Mouse (Mus musculus) frontal cortex, postnatal 36 days (tissue): Measurements from ENCODE around the gene Smim13.
"Not testable (repeated sequence)": the region's sequence is repeated elsewhere in the genome, so short reads cannot be mapped to it uniquely, and the experiment has no call there.

ENCODE experiments used
- DNase-seq, 2 experiments: peaks; one replicate each; pipeline ENCODE4 v3.0.0; 2022; ENCODE audit warnings: low spot score in 2 of 2

The Smim13 gene

GRCm38 (mm10) chr13:41238035-41238804, 11.4 kb upstream of the Smim13 start:
- no peak for DNase-seq

GRCm38 (mm10) chr13:41238805-41239130, 10.9 kb upstream of the Smim13 start:
- no peak for DNase-seq

GRCm38 (mm10) chr13:41241557-41241956, 8.1 kb upstream of the Smim13 start:
- no peak for DNase-seq

GRCm38 (mm10) chr13:41244306-41244830, 5.3 kb upstream of the Smim13 start:
- no peak for DNase-seq

- DNase-seq: peak in 1 of 2 experiments; percentile 52
Measured at GRCm38 (mm10) chr13:41248751-41249520, 708 bp upstream of the Smim13 start.

- DNase-seq: peak; percentile 30 to 36
Measured at GRCm38 (mm10) chr13:41250318-41250981, 806 bp downstream of the Smim13 start.

- not testable (repeated sequence) for DNase-seq
Measured at GRCm38 (mm10) chr13:41251232-41251631, 1.6 kb downstream of the Smim13 start.

- DNase-seq: no peak
Measured at GRCm38 (mm10) chr13:41251667-41252066, 2.0 kb downstream of the Smim13 start.

GRCm38 (mm10) chr13:41252141-41252540, 2.5 kb downstream of the Smim13 start:
- no peak for DNase-seq

- DNase-seq: no peak
Measured at GRCm38 (mm10) chr13:41252736-41253135, 3.1 kb downstream of the Smim13 start.

GRCm38 (mm10) chr13:41256126-41256525, 6.5 kb downstream of the Smim13 start:
- DNase-seq: no peak

- DNase-seq: no peak
Measured at GRCm38 (mm10) chr13:41256962-41257361, 7.3 kb downstream of the Smim13 start.

GRCm38 (mm10) chr13:41257851-41258250, 8.2 kb downstream of the Smim13 start:
- no peak for DNase-seq

- DNase-seq: not testable (repeated sequence)
Measured at GRCm38 (mm10) chr13:41261617-41262016, 12.0 kb downstream of the Smim13 start.

GRCm38 (mm10) chr13:41263304-41264006, 13.8 kb downstream of the Smim13 start:
- DNase-seq: no peak

- peak; percentile 54 to 62 for DNase-seq
Measured at GRCm38 (mm10) chr13:41267827-41268408, 18.3 kb downstream of the Smim13 start.

- no peak for DNase-seq
Measured at GRCm38 (mm10) chr13:41273927-41274650, 24.4 kb downstream of the Smim13 start, which contains the start of gene Gm17364. Gm17364 (minus strand) TSS chr13:41273977.

- no peak for DNase-seq
Measured at GRCm38 (mm10) chr13:41280696-41281095, 31.1 kb downstream of the Smim13 start.

GRCm38 (mm10) chr13:41283256-41283655, 33.6 kb downstream of the Smim13 start:
- DNase-seq: peak; percentile 68 to 84

- DNase-seq: no peak
Measured at GRCm38 (mm10) chr13:41285448-41285847, 35.8 kb downstream of the Smim13 start.
